Mouse (Mus musculus) liver, adult 2 months (tissue): ENCODE data around the gene Ralgps1.

Experiments
- CTCF ChIP-seq: fragments of 200-500 bp; IDR thresholded peaks from 2 replicates; pipeline ENCODE4 v1.5.1; 2011; ENCODE audit warnings: low read depth, low read length, control low read depth
- POLR2A ChIP-seq: fragments of 200-500 bp; IDR thresholded peaks from 2 replicates; pipeline ENCODE4 v1.6.1; 2011; ENCODE audit warnings: low read length, control low read depth; ENCODE audit not compliant: insufficient read depth; ENCODE audit errors: extremely low read depth

GRCm38 (mm10) chr2:33318491-33318964, 52.8 kb downstream of the Ralgps1 start:
- TF ChIP-seq CTCF (no peak), POLR2A (no peak)
